Mouse (Mus musculus): Measurements from ENCODE around the gene Pex10. TPM values are rescaled to one million over a fixed set of nuclear protein-coding genes. Genes with fewer than 3 reads are reported as not detected.

Gene Pex10
- total and polyA plus RNA-seq, 2 experiments from 2014 or later = 16.6 to 17.3 TPM

GRCm38 (mm10) chr4:155065970-155066833, 614 bp upstream of the Pex10 start:
- peak; percentile 85 for DNase-seq (ENCODE audit: low spot score)
- H3K9ac ChIP-seq (replicated peaks; ENCODE audit: low read depth, low read length) = no peak overlapping the region
- WGBS = 4% methylated on average over 15 of the region's 15 CpGs
- peaks cover 27% of the 10 kb centered on the region for H3K36me3 ChIP-seq (replicated peaks; ENCODE audit: control insufficient read depth, insufficient read depth, low read length)
- no peaks in the 10 kb centered on the region for H3K27me3 ChIP-seq (ENCODE audit: control insufficient read depth, insufficient read depth, low read length)
- H3K4me2 ChIP-seq (ENCODE audit: low read depth, low read length) = peak overlapping the region; percentile 84
- peak overlapping the region; percentile 65 for H3K27ac ChIP-seq (ENCODE audit: low read depth)
- no peaks in the 10 kb centered on the region for H3K9me3 ChIP-seq (replicated peaks; ENCODE audit: control insufficient read depth, low read length)
- peak; percentile 39 for ATAC-seq (ENCODE audit: insufficient read depth, low read depth)
- peaks cover 11% of the 10 kb centered on the region for H3K4me1 ChIP-seq (ENCODE audit: control insufficient read depth, insufficient read depth)
- peak overlapping the region; percentile 57 for H3K4me3 ChIP-seq (ENCODE audit: low read depth, low read length)
- TF ChIP-seq CTCF (IDR thresholded peaks at IDR 0.05; ENCODE audit: low read depth) (peak; percentile 87), EP300 (IDR thresholded peaks at IDR 0.05; ENCODE audit: low read depth) (peak; percentile 45; the same call in 1 of the 2 replicates)

DNA sequence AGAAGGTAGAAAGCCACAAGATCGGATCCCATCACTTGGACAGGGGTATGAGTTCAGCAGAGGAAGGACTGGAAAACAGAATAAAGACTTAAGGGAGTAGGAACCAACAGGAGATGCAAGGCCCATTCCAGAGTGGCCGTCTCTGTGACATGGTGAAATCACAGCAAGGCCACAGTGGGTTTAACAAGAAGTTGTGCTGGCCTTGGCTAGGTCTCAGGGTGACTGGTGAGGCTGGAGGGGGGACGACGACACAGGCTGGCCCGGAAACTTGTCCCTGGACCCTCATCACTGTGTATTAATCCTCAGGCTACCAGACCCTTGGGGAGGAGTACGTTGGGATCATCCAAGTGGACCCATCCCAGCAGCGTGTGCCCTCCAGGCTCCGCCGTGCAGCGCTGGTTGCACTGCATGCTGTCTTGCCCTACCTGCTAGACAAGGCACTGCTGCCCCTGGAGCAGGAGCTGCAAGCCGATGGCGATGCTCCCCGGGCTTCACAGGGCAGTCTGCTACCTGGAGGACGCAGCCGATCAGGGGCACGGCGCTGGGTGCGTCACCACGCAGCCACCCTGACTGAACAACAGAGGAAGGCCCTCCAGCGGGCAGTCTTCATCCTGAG, 1.6 kb downstream of the Pex10 start:
- Histone ChIP-seq H3K4me3 (ENCODE audit: low read depth, low read length) (no peak overlapping the region), H3K4me1 (ENCODE audit: control insufficient read depth, insufficient read depth) (peaks cover 11% of the 10 kb centered on the region), H3K27ac (ENCODE audit: low read depth) (no peak overlapping the region), H3K9ac (replicated peaks; ENCODE audit: low read depth, low read length) (no peak overlapping the region), H3K27me3 (ENCODE audit: control insufficient read depth, insufficient read depth, low read length) (no peaks in the 10 kb centered on the region), H3K36me3 (replicated peaks; ENCODE audit: control insufficient read depth, insufficient read depth, low read length) (peaks cover 50% of the 10 kb centered on the region), H3K9me3 (replicated peaks; ENCODE audit: control insufficient read depth, low read length) (no peaks in the 10 kb centered on the region), H3K4me2 (ENCODE audit: low read depth, low read length) (no peak overlapping the region)
- ATAC-seq (ENCODE audit: insufficient read depth, low read depth) = no peak
- no peak for DNase-seq (ENCODE audit: low spot score)
- TF ChIP-seq CTCF (IDR thresholded peaks at IDR 0.05; ENCODE audit: low read depth) = no peak
- TF ChIP-seq EP300 (IDR thresholded peaks at IDR 0.05; ENCODE audit: low read depth) = no peak
- WGBS = 90% methylated on average over 20 of the region's 20 CpGs

GRCm38 (mm10) chr4:155069191-155069590, 2.4 kb downstream of the Pex10 start:
- H3K4me3 ChIP-seq (ENCODE audit: low read depth, low read length) = no peak overlapping the region
- DNase-seq (ENCODE audit: low spot score) = no peak
- H3K27ac ChIP-seq (ENCODE audit: low read depth) = no peak overlapping the region
- no peak overlapping the region for H3K9ac ChIP-seq (replicated peaks; ENCODE audit: low read depth, low read length)
- H3K4me2 ChIP-seq (ENCODE audit: low read depth, low read length) = no peak overlapping the region
- TF ChIP-seq CTCF (IDR thresholded peaks at IDR 0.05; ENCODE audit: low read depth) (peak; percentile 18; the same call in 1 of the 2 replicates), EP300 (IDR thresholded peaks at IDR 0.05; ENCODE audit: low read depth) (no peak)
- no peaks in the 10 kb centered on the region for H3K27me3 ChIP-seq (ENCODE audit: control insufficient read depth, insufficient read depth, low read length)
- 87% methylated on average over 6 of the region's 6 CpGs for WGBS
- no peak for ATAC-seq (ENCODE audit: insufficient read depth, low read depth)
- H3K9me3 ChIP-seq (replicated peaks; ENCODE audit: control insufficient read depth, low read length) = no peaks in the 10 kb centered on the region
- H3K36me3 ChIP-seq (replicated peaks; ENCODE audit: control insufficient read depth, insufficient read depth, low read length) = peaks cover 57% of the 10 kb centered on the region
- H3K4me1 ChIP-seq (ENCODE audit: control insufficient read depth, insufficient read depth) = peaks cover 11% of the 10 kb centered on the region

- TF ChIP-seq CTCF (IDR thresholded peaks at IDR 0.05; ENCODE audit: low read depth) = no peak
- no peak for TF ChIP-seq EP300 (IDR thresholded peaks at IDR 0.05; ENCODE audit: low read depth)
- Histone ChIP-seq H3K9me3 (replicated peaks; ENCODE audit: control insufficient read depth, low read length) (no peaks in the 10 kb centered on the region), H3K27me3 (ENCODE audit: control insufficient read depth, insufficient read depth, low read length) (no peaks in the 10 kb centered on the region), H3K27ac (ENCODE audit: low read depth) (no peak overlapping the region), H3K4me2 (ENCODE audit: low read depth, low read length) (no peak overlapping the region), H3K36me3 (replicated peaks; ENCODE audit: control insufficient read depth, insufficient read depth, low read length) (peaks cover 67% of the 10 kb centered on the region), H3K9ac (replicated peaks; ENCODE audit: low read depth, low read length) (no peak overlapping the region), H3K4me1 (ENCODE audit: control insufficient read depth, insufficient read depth) (peaks cover 11% of the 10 kb centered on the region), H3K4me3 (ENCODE audit: low read depth, low read length) (no peak overlapping the region)
- DNase-seq (ENCODE audit: low spot score) (no peak), ATAC-seq (ENCODE audit: insufficient read depth, low read depth) (no peak)
- WGBS = 91% methylated on average over 13 of the region's 13 CpGs
Measured at GRCm38 (mm10) chr4:155070199-155070598, 3.4 kb downstream of the Pex10 start.

GRCm38 (mm10) chr4:155070921-155071320, 4.1 kb downstream of the Pex10 start:
- TF ChIP-seq EP300 (IDR thresholded peaks at IDR 0.05; ENCODE audit: low read depth) = no peak
- no peak for TF ChIP-seq CTCF (IDR thresholded peaks at IDR 0.05; ENCODE audit: low read depth)
- no peaks in the 10 kb centered on the region for H3K9me3 ChIP-seq (replicated peaks; ENCODE audit: control insufficient read depth, low read length)
- peaks cover 74% of the 10 kb centered on the region for H3K36me3 ChIP-seq (replicated peaks; ENCODE audit: control insufficient read depth, insufficient read depth, low read length)
- no peak overlapping the region for H3K4me2 ChIP-seq (ENCODE audit: low read depth, low read length)
- ATAC-seq (ENCODE audit: insufficient read depth, low read depth) (no peak), DNase-seq (ENCODE audit: low spot score) (no peak)
- 88% methylated on average over 5 of the region's 5 CpGs for WGBS
- peaks cover 11% of the 10 kb centered on the region for H3K4me1 ChIP-seq (ENCODE audit: control insufficient read depth, insufficient read depth)
- H3K27me3 ChIP-seq (ENCODE audit: control insufficient read depth, insufficient read depth, low read length) = no peaks in the 10 kb centered on the region
- H3K4me3 ChIP-seq (ENCODE audit: low read depth, low read length) = no peak overlapping the region
- no peak overlapping the region for H3K27ac ChIP-seq (ENCODE audit: low read depth)
- H3K9ac ChIP-seq (replicated peaks; ENCODE audit: low read depth, low read length) = no peak overlapping the region
